Mouse (Mus musculus) CH12.LX (cell line): ENCODE data around the gene Tmem108. TPM values are rescaled to one million over a fixed set of nuclear protein-coding genes. Genes with fewer than 3 reads are reported as not detected.

Experiments used
- DNase-seq: peaks from one replicate; pipeline ENCODE4 v3.0.0-alpha.2; 2013; ENCODE audit errors: extremely low read depth
- H3K27ac ChIP-seq: 2 replicates; pipeline ENCODE4 v1.5.1; 2012; ENCODE audit warnings: low read depth, mild to moderate bottlenecking, control low read depth, moderate library complexity; ENCODE audit not compliant: insufficient read depth
- H3K27me3 ChIP-seq: replicated peaks from 2 replicates; pipeline ENCODE3; 2012; ENCODE audit warnings: inconsistent platforms
- H3K36me3 ChIP-seq, 2 experiments: replicated peaks in 1 of 2; 2 replicates each; pipeline versions ENCODE3 to v1.6.1; 2012; ENCODE audit warnings: inconsistent platforms in 1 of 2, low read length in 1 of 2, mild to moderate bottlenecking in 1 of 2, mixed read lengths in 1 of 2, moderate library complexity in 1 of 2; ENCODE audit not compliant: control insufficient read depth in 1 of 2, insufficient read depth in 1 of 2
- H3K4me1 ChIP-seq, 2 experiments: 2 replicates each; pipeline ENCODE4 v1.6.1; 2012; ENCODE audit warnings: inconsistent platforms in 1 of 2, moderate library complexity in 1 of 2; ENCODE audit not compliant: insufficient read depth in 2 of 2, control insufficient read depth in 1 of 2
- H3K4me2 ChIP-seq: 2 replicates; pipeline ENCODE4 v1.6.1; 2012; ENCODE audit warnings: low read depth, mild to moderate bottlenecking, control low read depth; ENCODE audit not compliant: poor library complexity, insufficient read depth, severe bottlenecking
- H3K4me3 ChIP-seq, 3 experiments: fragments of 150-350 bp in 1 of 3; sonication (generic) in 1 of 3; replicated peaks in 1 of 3; 2 replicates each; pipeline versions ENCODE3 to v1.5.1; 2011 to 2012; ENCODE audit warnings: low read depth in 2 of 3, low read length in 2 of 3, mild to moderate bottlenecking in 2 of 3, moderate library complexity in 2 of 3, control low read depth in 1 of 3, improper control_type of control experiment in 1 of 3, inconsistent platforms in 1 of 3, mixed read lengths in 1 of 3; ENCODE audit not compliant: poor library complexity in 1 of 3
- H3K79me2 ChIP-seq: replicated peaks from 2 replicates; pipeline ENCODE4 v1.6.1; 2012; ENCODE audit warnings: mild to moderate bottlenecking, moderate library complexity; ENCODE audit not compliant: control insufficient read depth, poor library complexity, insufficient read depth, severe bottlenecking; ENCODE audit errors: extremely low read depth
- H3K9ac ChIP-seq: 2 replicates; pipeline ENCODE4 v1.6.1; 2012; ENCODE audit warnings: low read depth, mild to moderate bottlenecking, control low read depth, moderate library complexity; ENCODE audit not compliant: insufficient read depth
- H3K9me3 ChIP-seq: replicated peaks from 2 replicates; pipeline ENCODE3; 2012; ENCODE audit warnings: low read length, inconsistent platforms, mixed read lengths
- BHLHE40 ChIP-seq: IDR thresholded peaks from 2 replicates; pipeline ENCODE4 v1.6.1; 2011; ENCODE audit warnings: mild to moderate bottlenecking, low read depth, low read length, improper control_type of control experiment
- CTCF ChIP-seq, 2 experiments: IDR thresholded peaks in 1 of 2; conservative IDR thresholded peaks in 1 of 2; 2 replicates each; pipeline ENCODE4 v1.5.1; 2011 to 2012; ENCODE audit warnings: low read depth in 2 of 2, low read length in 2 of 2, improper control_type of control experiment in 1 of 2, inconsistent platforms in 1 of 2, mild to moderate bottlenecking in 1 of 2, moderate library complexity in 1 of 2
- E2F4 ChIP-seq: IDR thresholded peaks from 2 replicates; pipeline ENCODE4 v1.6.1; 2011; ENCODE audit warnings: low read depth, low read length, improper control_type of control experiment; ENCODE audit not compliant: insufficient replicate concordance
- ELF1 ChIP-seq: IDR thresholded peaks from 2 replicates; pipeline ENCODE4 v1.6.1; 2014; ENCODE audit warnings: low read depth, mild to moderate bottlenecking, inconsistent platforms, low read length, improper control_type of control experiment
- ETS1 ChIP-seq: conservative IDR thresholded peaks from 2 replicates; pipeline ENCODE4 v1.6.1; 2012; ENCODE audit warnings: low read depth, mild to moderate bottlenecking, inconsistent platforms, low read length, improper control_type of control experiment, moderate library complexity
- JUND ChIP-seq: conservative IDR thresholded peaks from 2 replicates; pipeline ENCODE4 v1.6.1; 2011; ENCODE audit warnings: low read depth, low read length, improper control_type of control experiment
- KAT2A ChIP-seq: IDR thresholded peaks from 2 replicates; pipeline ENCODE4 v1.6.1; 2012; ENCODE audit warnings: low read length, improper control_type of control experiment, inconsistent platforms; ENCODE audit not compliant: insufficient replicate concordance
- MAX ChIP-seq: IDR thresholded peaks from 2 replicates; pipeline ENCODE4 v1.6.1; 2011; ENCODE audit warnings: low read length, improper control_type of control experiment
- MXI1 ChIP-seq: IDR thresholded peaks from 2 replicates; pipeline ENCODE4 v1.6.1; 2011; ENCODE audit warnings: mild to moderate bottlenecking, low read depth, low read length, improper control_type of control experiment
- NELFE ChIP-seq: IDR thresholded peaks from 2 replicates; pipeline ENCODE4 v1.6.1; 2011; ENCODE audit warnings: low read depth, low read length, improper control_type of control experiment
- PAX5 ChIP-seq: IDR thresholded peaks from 2 replicates; pipeline ENCODE4 v1.6.1; 2012; ENCODE audit warnings: low read length, inconsistent platforms, mixed read lengths
- POLR2A ChIP-seq: IDR thresholded peaks from 2 replicates; pipeline ENCODE4 v1.6.1; 2011; ENCODE audit warnings: low read depth, mild to moderate bottlenecking, improper control_type of control experiment, low read length
- RCOR1 ChIP-seq: conservative IDR thresholded peaks from 2 replicates; pipeline ENCODE4 v1.6.1; 2012; ENCODE audit warnings: low read depth, mild to moderate bottlenecking, inconsistent platforms, low read length, improper control_type of control experiment
- SMC3 ChIP-seq: IDR thresholded peaks from 2 replicates; pipeline ENCODE4 v1.6.1; 2011; ENCODE audit warnings: low read depth, low read length, improper control_type of control experiment
- TCF12 ChIP-seq: IDR thresholded peaks from 2 replicates; pipeline ENCODE4 v1.6.1; 2014; ENCODE audit warnings: low read depth, mild to moderate bottlenecking, inconsistent platforms, low read length, improper control_type of control experiment
- USF2 ChIP-seq: conservative IDR thresholded peaks from 2 replicates; pipeline ENCODE4 v1.6.1; 2011; ENCODE audit warnings: low read depth, low read length, improper control_type of control experiment
- ZC3H11A ChIP-seq: IDR thresholded peaks from 2 replicates; pipeline ENCODE4 v1.6.1; 2012; ENCODE audit warnings: low read depth, mild to moderate bottlenecking, inconsistent platforms, low read length, improper control_type of control experiment
- ZKSCAN1 ChIP-seq: IDR thresholded peaks from 2 replicates; pipeline ENCODE4 v1.6.1; 2012; ENCODE audit warnings: low read depth, inconsistent platforms, low read length, improper control_type of control experiment, borderline replicate concordance
- dilution Hi-C: fragments of 300-500 bp; cut with MboI; formaldehyde crosslinking; loops from 2 replicates; pipeline ENCODE4 v1.14.3; 2020; ENCODE audit warnings: low sequenced_read_pairs; ENCODE audit not compliant: extremely low pct_unique_long_range_greater_than_20kb, extremely low pct_ligation_motif_present
- in situ Hi-C: fragments of 300-500 bp; cut with MboI; formaldehyde crosslinking; loops from 3 replicates; pipeline ENCODE4 v1.14.3; 2019; ENCODE audit warnings: low sequenced_read_pairs, low pct_ligation_motif_present, low pct_unique_long_range_greater_than_20kb, mixed read lengths
- polyA plus RNA-seq: library from polyadenylated mRNA; unstranded; fragments of >175 nt; gene quantifications from 2 replicates; pipeline ENCODE4 v1.2.1, GENCODE M21; 2012; ENCODE audit warnings: low read depth; ENCODE audit not compliant: insufficient read length
- total RNA-seq, 2 experiments: library from RNA; depleted of rRNA; stranded (reverse); fragments of 300-350 nt in 1 of 2; fragments of >200 nt in 1 of 2; gene quantifications; 2 replicates each; pipeline ENCODE4 v1.2.3; 2012 to 2014

Gene Tmem108
- total and polyA plus RNA-seq, 3 experiments, result 0.04 to 0.13 (median 0.07) TPM

- H3K36me3 ChIP-seq, result peaks cover 0 to 7% of the 10 kb centered on the region in 2 experiments
- no peak overlapping the region for H3K4me3 ChIP-seq
- no peak overlapping the region for H3K27ac ChIP-seq
- H3K4me1 ChIP-seq, result peaks cover 3 to 16% of the 10 kb centered on the region in 2 experiments
- no peak overlapping the region for H3K9ac ChIP-seq
- no peaks in the 10 kb centered on the region for H3K79me2 ChIP-seq
- H3K9me3 ChIP-seq, result peaks cover 7% of the 10 kb centered on the region
- no peak for TF ChIP-seq SMC3
- TF ChIP-seq CTCF (conservative IDR thresholded peaks at IDR 0.05 in 1 of 2, IDR thresholded peaks at IDR 0.05 in 1 of 2; ENCODE audit: low read depth in 2 of 2, low read length in 2 of 2), result peak in 1 of 2 experiments; percentile 19; a peak in 1 of 4 replicates
- H3K27me3 ChIP-seq, result no peaks in the 10 kb centered on the region
- in situ Hi-C loops (no loop called here), dilution Hi-C loops (no loop called here)
- no peak overlapping the region for H3K4me2 ChIP-seq
- DNase-seq, result no peak
Measured at GRCm38 (mm10) chr9:103444656-103445055, 317.0 kb downstream of the Tmem108 start.

GRCm38 (mm10) chr9:103443824-103444185 is 317.8 kb downstream of the Tmem108 start:
- Histone ChIP-seq H3K4me2 (no peak overlapping the region), H3K27me3 (no peaks in the 10 kb centered on the region), H3K27ac (no peak overlapping the region), H3K4me3 (no peak overlapping the region), H3K9ac (no peak overlapping the region), H3K36me3 (peaks cover 0 to 7% of the 10 kb centered on the region in 2 experiments), H3K4me1 (peaks cover 0 to 10% of the 10 kb centered on the region in 2 experiments; a peak in 2 of 4 replicates), H3K79me2 (no peaks in the 10 kb centered on the region), H3K9me3 (peaks cover 7% of the 10 kb centered on the region)
- TF ChIP-seq POLR2A (no peak), KAT2A (no peak), E2F4 (no peak), SMC3 (no peak), ELF1 (no peak), RCOR1 (no peak), ETS1 (no peak)
- in situ Hi-C loops (no loop called here), dilution Hi-C loops (no loop called here)
- no peak for DNase-seq

GRCm38 (mm10) chr9:103443121-103443823 is 318.4 kb downstream of the Tmem108 start:
- H3K9ac ChIP-seq, result no peak overlapping the region

More at GRCm38 (mm10) chr9:103443121-103443823, 318.4 kb downstream of the Tmem108 start:
- H3K36me3 ChIP-seq, result peaks cover 0 to 8% of the 10 kb centered on the region in 2 experiments
- TF ChIP-seq TCF12 (no peak), ETS1 (no peak), ZKSCAN1 (no peak), CTCF (conservative IDR thresholded peaks at IDR 0.05 in 1 of 2, IDR thresholded peaks at IDR 0.05 in 1 of 2; ENCODE audit: low read depth in 2 of 2, low read length in 2 of 2) (no peak), NELFE (no peak), BHLHE40 (no peak), ZC3H11A (no peak), JUND (no peak), USF2 (no peak), MXI1 (no peak), POLR2A (no peak), PAX5 (no peak), ELF1 (no peak), MAX (no peak)
- TF ChIP-seq, all 38 proteins: peak for 0
- Histone ChIP-seq H3K79me2 (no peaks in the 10 kb centered on the region), H3K27ac (no peak overlapping the region), H3K4me1 (peaks cover 0 to 10% of the 10 kb centered on the region in 2 experiments; a peak in 2 of 4 replicates), H3K27me3 (no peaks in the 10 kb centered on the region), H3K9me3 (peaks cover 7% of the 10 kb centered on the region), H3K4me2 (no peak overlapping the region), H3K4me3 (no peak overlapping the region)
- no peak for DNase-seq
- in situ Hi-C loops (no loop called here), dilution Hi-C loops (no loop called here)
